Mouse (Mus musculus): ENCODE data around the gene Gm4216.
"Not testable (repeated sequence)": the region's sequence is repeated elsewhere in the genome, so short reads cannot be mapped to it uniquely, and the experiment has no call there.

Gene Gm4216

GRCm38 (mm10) chr7:23019823-23020222 lies at the start of gene Gm4216:
Gene Gm4216 (minus strand): TSS chr7:23019923.
- DNase-seq (ENCODE audit: low spot score in 2 of 2): not testable (repeated sequence)

GRCm38 (mm10) chr7:23067356-23067755 lies 47.6 kb upstream of the Gm4216 start, which contains the start of gene Gm8720:
Gene Gm8720 (minus strand): TSS chr7:23067456.
- not testable (repeated sequence) for DNase-seq (ENCODE audit: low spot score in 2 of 2)

GRCm38 (mm10) chr7:23055240-23055639 lies 35.5 kb upstream of the Gm4216 start, which contains the start of gene Vmn1r163:
Gene Vmn1r163 (plus strand): TSS chr7:23055540.
- DNase-seq (ENCODE audit: low spot score in 2 of 2): not testable (repeated sequence)

GRCm38 (mm10) chr7:22984573-22984972 lies 35.1 kb downstream of the Gm4216 start, which contains the start of gene Gm4214:
Gene Gm4214 (minus strand): TSS chr7:22984673.
- DNase-seq (ENCODE audit: low spot score in 2 of 2): not testable (repeated sequence)
